Mouse (Mus musculus): ENCODE measurements at regions not wholly inside any gene's neighbourhood (a gene's known extent, or its start where the extent isn't known, plus 50 kb on each side); places are given as distances from the start of the nearest gene placed in this dataset.

- no peak for DNase-seq (ENCODE audit: extremely low spot score, low read depth, low spot score)
Measured at GRCm38 (mm10) chr7:70025527-70025926, 341.0 kb downstream of the Nr2f2 start.

- DNase-seq (ENCODE audit: extremely low spot score, low read depth, low spot score), result no peak
Measured at GRCm38 (mm10) chr7:70016611-70017010, 349.9 kb downstream of the Nr2f2 start.

GRCm38 (mm10) chr7:70003200-70003986, 363.1 kb downstream of the Nr2f2 start:
- DNase-seq (ENCODE audit: extremely low spot score, low read depth, low spot score), result no peak

GRCm38 (mm10) chr7:69998756-69999155, 367.8 kb downstream of the Nr2f2 start:
- DNase-seq (ENCODE audit: extremely low spot score, low read depth, low spot score), result no peak

- DNase-seq (ENCODE audit: extremely low spot score, low read depth, low spot score), result no peak
Measured at GRCm38 (mm10) chr7:69994540-69995303, 371.8 kb downstream of the Nr2f2 start.

GRCm38 (mm10) chr7:69992383-69993327, 373.9 kb downstream of the Nr2f2 start:
- no peak for DNase-seq (ENCODE audit: extremely low spot score, low read depth, low spot score)

- DNase-seq (ENCODE audit: extremely low spot score, low read depth, low spot score), result no peak
Measured at GRCm38 (mm10) chr7:69991982-69992381, 374.6 kb downstream of the Nr2f2 start.

- DNase-seq (ENCODE audit: extremely low spot score, low read depth, low spot score), result no peak
Measured at GRCm38 (mm10) chr7:69988704-69989103, 377.8 kb downstream of the Nr2f2 start.

- DNase-seq (ENCODE audit: extremely low spot score, low read depth, low spot score), result no peak
Measured at GRCm38 (mm10) chr7:69981301-69981700, 385.2 kb downstream of the Nr2f2 start.

GRCm38 (mm10) chr7:69976369-69976768, 390.2 kb downstream of the Nr2f2 start:
- no peak for DNase-seq (ENCODE audit: extremely low spot score, low read depth, low spot score)

- no peak for DNase-seq (ENCODE audit: extremely low spot score, low read depth, low spot score)
Measured at GRCm38 (mm10) chr7:69964002-69964401, 402.5 kb downstream of the Nr2f2 start.

GRCm38 (mm10) chr7:69950221-69950670, 416.3 kb downstream of the Nr2f2 start:
- peak; percentile 6 for DNase-seq (ENCODE audit: extremely low spot score, low read depth, low spot score)

- DNase-seq (ENCODE audit: extremely low spot score, low read depth, low spot score), result no peak
Measured at GRCm38 (mm10) chr7:69949647-69950121, 416.9 kb downstream of the Nr2f2 start.

- no peak for DNase-seq (ENCODE audit: extremely low spot score, low read depth, low spot score)
Measured at GRCm38 (mm10) chr7:69946396-69946795, 420.1 kb downstream of the Nr2f2 start.

GRCm38 (mm10) chr7:69941881-69942280, 424.7 kb downstream of the Nr2f2 start:
- DNase-seq (ENCODE audit: extremely low spot score, low read depth, low spot score), result no peak

- no peak for DNase-seq (ENCODE audit: extremely low spot score, low read depth, low spot score)
Measured at GRCm38 (mm10) chr7:69925261-69925660, 441.3 kb downstream of the Nr2f2 start.

GRCm38 (mm10) chr7:69924551-69924950, 442.0 kb downstream of the Nr2f2 start:
- DNase-seq (ENCODE audit: extremely low spot score, low read depth, low spot score), result no peak

GRCm38 (mm10) chr7:69911760-69912159, 454.8 kb downstream of the Nr2f2 start:
- no peak for DNase-seq (ENCODE audit: extremely low spot score, low read depth, low spot score)

- no peak for DNase-seq (ENCODE audit: extremely low spot score, low read depth, low spot score)
Measured at GRCm38 (mm10) chr7:69890503-69891061, 476.0 kb downstream of the Nr2f2 start.

GRCm38 (mm10) chr7:69888251-69888650, 478.3 kb downstream of the Nr2f2 start:
- DNase-seq (ENCODE audit: extremely low spot score, low read depth, low spot score), result no peak

GRCm38 (mm10) chr7:69877031-69877430, 489.5 kb downstream of the Nr2f2 start:
- DNase-seq (ENCODE audit: extremely low spot score, low read depth, low spot score), result no peak
